In the genomic region with DNA sequence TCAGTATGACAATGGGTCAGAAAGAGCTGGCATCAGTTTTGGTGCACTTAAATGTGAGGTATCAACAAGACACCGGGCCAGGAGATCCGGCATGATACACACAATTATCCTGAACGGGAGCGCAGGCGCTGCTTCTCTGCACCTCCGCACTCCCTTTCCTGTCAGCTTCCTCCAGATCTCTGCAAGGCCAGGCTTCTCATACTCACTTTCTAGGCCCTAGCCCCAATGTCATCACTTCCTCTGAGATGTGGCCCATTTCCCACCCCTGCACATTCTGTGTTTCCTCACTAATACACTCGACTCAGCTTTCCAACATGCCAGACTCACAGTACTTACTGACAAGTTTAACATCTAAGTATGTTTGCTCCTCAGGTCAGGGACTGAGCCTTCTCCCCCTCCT, we compare ENCODE assay signal across 9 mouse cellular contexts. TPM values are rescaled to one million over a fixed set of nuclear protein-coding genes. Genes with fewer than 3 reads are reported as not detected.
DNase-seq lines count a peak whose midpoint lies in the region; ATAC-seq lines count a peak whose summit lies in the region.
"Had no signal": no experiment of that assay in that cellular context is flagged by ENCODE, and none has a peak within 500 bp of the region (broad histone marks: within the 10 kb centered on the region; RNA-seq: fewer than 3 reads in every experiment).

No protein-coding gene starts in this region.

- no peaks in the 10 kb centered on the region for H3K9me3 ChIP-seq in limb, embryonic 10.5 days (replicated peaks)
- H3K9me3 ChIP-seq: lung, embryonic 15.5 days had no signal

- H3K27me3 ChIP-seq in limb, embryonic 10.5 days (ENCODE audit: low read depth, poor library complexity, severe bottlenecking), result no peaks in the 10 kb centered on the region
- H3K27me3 ChIP-seq: lung, embryonic 15.5 days had no signal

- no peak overlapping the region for H3K4me3 ChIP-seq in limb, embryonic 10.5 days
- H3K4me3 ChIP-seq: lung, embryonic 15.5 days had no signal

- WGBS in limb, embryonic 10.5 days, result 86% methylated on average over 7 of the region's 7 CpGs

- peak; percentile 27; the same call in 1 of the 2 replicates for ATAC-seq in frontal cortex, adult (ENCODE audit: low TSS enrichment)
- ATAC-seq in megakaryocyte progenitor cell, adult 5-6 weeks (replicated peaks; ENCODE audit: poor library complexity), result peak; percentile 52

- no peak for DNase-seq in frontal cortex, postnatal 25 days (ENCODE audit: low spot score in 2 of 2)
- DNase-seq in CD4-positive helper T cell, adult 2 months (ENCODE audit: low read depth, low spot score), result peak; percentile 70
- peak; percentile 36 to 37 for DNase-seq in heart, postnatal 10 days
- no peak for DNase-seq in limb, embryonic 10.5 days (ENCODE audit: low spot score)
- DNase-seq in cerebellum, adult 9-11 months, result no peak
- DNase-seq in cerebellum, postnatal 10 days, result no peak

- no peaks in the 10 kb centered on the region for H3K36me3 ChIP-seq in limb, embryonic 10.5 days
- H3K36me3 ChIP-seq: lung, embryonic 15.5 days had no signal

- H3K4me1 ChIP-seq in limb, embryonic 10.5 days, result peaks cover 26% of the 10 kb centered on the region

- intact Hi-C loops in heart, postnatal 10 days (cut with DNase I), result no loop called here

- H3K27ac ChIP-seq in limb, embryonic 10.5 days, result no peak overlapping the region
- H3K27ac ChIP-seq: lung, embryonic 15.5 days had no signal

RNA-seq across cellular contexts. Expression of a gene that starts 11.1 kb away (rescaled TPM):
- total RNA-seq in heart, postnatal 10 days (2021), result 10 to 100 TPM; 89.5 to 93.0 TPM
- 60.2 and 69.1 TPM in 2 replicates for total RNA-seq in megakaryocyte progenitor cell, adult 5-6 weeks (2015)
- total RNA-seq in megakaryocyte progenitor cell, adult 5-6 weeks (2017), result 56.6 and 62.6 TPM in 2 replicates
- 47.7 and 53.9 TPM in 2 replicates for polyA plus RNA-seq in limb, embryonic 10.5 days (2016; fragmentation: Nextera tagmentation; extraction: Ambion mirVana)

Comparison
In these comparisons a context has a peak if more than half of its experiments do, and no peak if none do; other contexts are left out.
1. DNase-seq: peak in CD4-positive helper T cell, adult 2 months (single experiment) and heart, postnatal 10 days (2 of 2); none in frontal cortex, postnatal 25 days (0 of 2), limb, embryonic 10.5 days (single experiment), cerebellum, adult 9-11 months (single experiment) and cerebellum, postnatal 10 days (0 of 2).